Mouse (Mus musculus): ENCODE measurements at regions not wholly inside any gene's neighbourhood (a gene's known extent, or its start where the extent isn't known, plus 50 kb on each side); places are given as distances from the start of the nearest gene placed in this dataset.

DNA sequence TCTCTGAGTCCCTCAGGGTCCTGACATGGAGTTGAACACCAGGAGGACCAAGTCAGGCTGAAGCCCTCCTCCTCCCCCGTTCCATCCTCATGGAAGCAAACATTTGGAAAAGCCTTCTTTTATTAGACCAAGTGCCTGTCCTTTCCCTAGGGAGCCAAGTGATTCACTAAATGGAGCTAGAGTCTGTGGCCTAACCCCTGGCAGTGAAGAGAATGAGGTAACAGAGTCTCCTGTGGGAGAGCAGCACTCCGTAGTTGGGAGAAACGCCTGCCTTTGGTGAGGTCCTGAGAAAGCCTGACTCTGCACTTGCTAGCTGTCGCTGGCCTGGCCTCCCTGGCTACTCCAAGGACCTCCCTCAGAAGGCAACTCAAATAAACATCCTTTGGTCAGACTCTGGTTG is 104.2 kb downstream of the Tle3 start:
- H3K27ac ChIP-seq (ENCODE audit: insufficient read depth, low read depth, low read length, poor library complexity, severe bottlenecking) = no peak overlapping the region
- H3K9ac ChIP-seq (ENCODE audit: insufficient read depth, low read depth, low read length, poor library complexity, severe bottlenecking) = no peak overlapping the region
- in situ Hi-C loops (cut with MboI; ENCODE audit: low sequenced_read_pairs in 2 of 2, unreplicated experiment in 2 of 2) = no loop called here
- H3K4me1 ChIP-seq (ENCODE audit: control insufficient read depth in 2 of 2, insufficient read depth in 2 of 2, low read length in 2 of 2, poor library complexity in 1 of 2) = peaks cover 2 to 26% of the 10 kb centered on the region in 2 experiments; a peak in 3 of 4 replicates
- no peaks in the 10 kb centered on the region for H3K9me3 ChIP-seq (ENCODE audit: control insufficient read depth, insufficient read depth, low read depth, low read length)
- no peak for DNase-seq (ENCODE audit: low read depth, low spot score)
- H3K4me3 ChIP-seq (ENCODE audit: insufficient read depth in 1 of 2, low read depth in 1 of 2, low read length in 2 of 2, poor library complexity in 1 of 2, severe bottlenecking in 1 of 2) = no peak overlapping the region
- no peaks in the 10 kb centered on the region for H3K36me3 ChIP-seq (ENCODE audit: control insufficient read depth, insufficient read depth, low read length, poor library complexity, severe bottlenecking)
- TF ChIP-seq ZNF384 (IDR thresholded peaks at IDR 0.05; ENCODE audit: low read depth, low read length) = no peak
- TF ChIP-seq MAFK (IDR thresholded peaks at IDR 0.05; ENCODE audit: insufficient read depth, low read depth, low read length) = no peak
- no peak for TF ChIP-seq HCFC1 (IDR thresholded peaks at IDR 0.05; ENCODE audit: borderline replicate concordance, insufficient read depth, low read length)
- TF ChIP-seq ZC3H11A (IDR thresholded peaks at IDR 0.05; ENCODE audit: borderline replicate concordance, low read depth, low read length) = no peak
- no peak for TF ChIP-seq CHD2 (IDR thresholded peaks at IDR 0.05; ENCODE audit: low read depth, low read length)

DNA sequence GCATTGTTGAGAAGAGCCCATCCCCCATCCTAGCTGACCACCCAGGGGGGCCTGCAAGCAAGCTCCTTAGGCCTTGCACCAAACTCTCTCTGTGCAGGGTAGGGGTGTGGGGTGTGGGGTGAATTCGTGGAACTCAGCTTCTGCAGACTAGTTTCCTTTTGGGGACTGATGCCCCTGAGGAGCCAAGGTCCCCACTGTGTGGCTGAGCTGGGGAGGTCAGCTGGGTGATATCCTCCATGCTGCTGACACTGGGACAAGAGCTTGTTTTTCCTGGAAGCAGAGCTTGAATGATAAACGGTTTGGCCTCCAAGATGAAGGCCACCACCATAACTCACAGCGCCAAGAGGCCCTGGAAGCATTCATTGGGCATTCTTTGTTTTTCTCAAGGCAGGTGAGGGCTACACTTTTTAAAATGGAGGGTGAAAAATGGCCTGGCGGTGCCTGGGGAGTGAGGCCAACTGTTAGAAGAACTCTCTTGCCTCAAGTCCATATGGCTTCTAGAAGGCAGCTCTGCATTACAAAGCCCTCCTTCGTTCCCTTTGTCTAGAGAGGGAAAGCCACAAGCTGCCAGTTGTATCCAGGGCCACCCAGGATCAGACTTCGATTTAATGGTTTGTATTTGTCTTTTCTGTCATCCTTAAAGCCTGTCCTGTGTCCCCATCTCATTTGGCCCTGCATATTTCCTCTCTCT is 98.8 kb downstream of the Tle3 start:
- Histone ChIP-seq H3K36me3 (ENCODE audit: control insufficient read depth, insufficient read depth, low read length, poor library complexity, severe bottlenecking) (no peaks in the 10 kb centered on the region), H3K27ac (ENCODE audit: insufficient read depth, low read depth, low read length, poor library complexity, severe bottlenecking) (peak overlapping the region; percentile 16; the same call in 1 of the 2 replicates), H3K4me1 (ENCODE audit: control insufficient read depth in 2 of 2, insufficient read depth in 2 of 2, low read length in 2 of 2, poor library complexity in 1 of 2) (peaks cover 6 to 28% of the 10 kb centered on the region in 2 experiments; a peak in 2 of 4 replicates), H3K4me3 (ENCODE audit: insufficient read depth in 1 of 2, low read depth in 1 of 2, low read length in 2 of 2, poor library complexity in 1 of 2, severe bottlenecking in 1 of 2) (no peak overlapping the region), H3K9me3 (ENCODE audit: control insufficient read depth, insufficient read depth, low read depth, low read length) (no peaks in the 10 kb centered on the region), H3K9ac (ENCODE audit: insufficient read depth, low read depth, low read length, poor library complexity, severe bottlenecking) (no peak overlapping the region)
- TF ChIP-seq CHD2 (IDR thresholded peaks at IDR 0.05; ENCODE audit: low read depth, low read length) = no peak
- TF ChIP-seq ZC3H11A (IDR thresholded peaks at IDR 0.05; ENCODE audit: borderline replicate concordance, low read depth, low read length) = peak; percentile 5; the same call in 1 of the 2 replicates
- TF ChIP-seq HCFC1 (IDR thresholded peaks at IDR 0.05; ENCODE audit: borderline replicate concordance, insufficient read depth, low read length) = no peak
- no peak for TF ChIP-seq MAFK (IDR thresholded peaks at IDR 0.05; ENCODE audit: insufficient read depth, low read depth, low read length)
- TF ChIP-seq ZNF384 (IDR thresholded peaks at IDR 0.05; ENCODE audit: low read depth, low read length) = no peak
- peak; percentile 40 for DNase-seq (ENCODE audit: low read depth, low spot score)
- in situ Hi-C loops (cut with MboI; ENCODE audit: low sequenced_read_pairs in 2 of 2, unreplicated experiment in 2 of 2) = no loop called here

DNA sequence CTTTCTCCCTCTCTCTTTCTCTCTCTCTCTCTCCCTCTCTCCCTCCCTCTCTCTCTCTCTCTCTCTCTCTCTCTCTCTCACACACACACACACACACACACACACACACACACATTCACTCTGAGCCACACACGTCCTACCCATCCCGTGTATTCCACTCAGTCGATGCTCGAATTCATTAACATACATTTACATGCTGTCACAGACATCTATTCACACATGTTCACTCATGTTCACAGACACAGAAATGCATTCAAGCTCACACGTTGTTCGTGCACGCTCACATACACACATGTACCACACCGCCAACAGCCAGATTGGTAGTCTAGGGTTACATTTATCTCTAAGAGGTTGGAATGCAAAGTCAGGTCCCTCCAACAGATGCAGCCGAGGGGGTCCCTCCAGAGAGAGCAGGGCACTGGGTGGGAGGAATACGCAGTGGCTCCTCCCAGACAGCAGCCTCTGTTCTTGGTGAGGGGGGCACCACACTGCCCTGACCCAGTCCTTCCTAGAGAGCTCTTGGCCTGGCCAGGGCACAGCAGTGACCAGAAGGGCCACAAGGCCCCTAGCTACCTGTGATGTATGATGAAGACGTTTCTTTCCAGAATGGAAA is 96.8 kb downstream of the Tle3 start:
- in situ Hi-C loops (cut with MboI; ENCODE audit: low sequenced_read_pairs in 2 of 2, unreplicated experiment in 2 of 2) = no loop called here
- Histone ChIP-seq H3K9me3 (ENCODE audit: control insufficient read depth, insufficient read depth, low read depth, low read length) (no peaks in the 10 kb centered on the region), H3K36me3 (ENCODE audit: control insufficient read depth, insufficient read depth, low read length, poor library complexity, severe bottlenecking) (no peaks in the 10 kb centered on the region), H3K9ac (ENCODE audit: insufficient read depth, low read depth, low read length, poor library complexity, severe bottlenecking) (no peak overlapping the region), H3K4me3 (ENCODE audit: insufficient read depth in 1 of 2, low read depth in 1 of 2, low read length in 2 of 2, poor library complexity in 1 of 2, severe bottlenecking in 1 of 2) (no peak overlapping the region), H3K27ac (ENCODE audit: insufficient read depth, low read depth, low read length, poor library complexity, severe bottlenecking) (no peak overlapping the region), H3K4me1 (ENCODE audit: control insufficient read depth in 2 of 2, insufficient read depth in 2 of 2, low read length in 2 of 2, poor library complexity in 1 of 2) (peaks cover 6 to 22% of the 10 kb centered on the region in 2 experiments; a peak in 2 of 4 replicates)
- TF ChIP-seq ZNF384 (IDR thresholded peaks at IDR 0.05; ENCODE audit: low read depth, low read length) (no peak), CHD2 (IDR thresholded peaks at IDR 0.05; ENCODE audit: low read depth, low read length) (no peak), MAFK (IDR thresholded peaks at IDR 0.05; ENCODE audit: insufficient read depth, low read depth, low read length) (no peak), ZC3H11A (IDR thresholded peaks at IDR 0.05; ENCODE audit: borderline replicate concordance, low read depth, low read length) (no peak), HCFC1 (IDR thresholded peaks at IDR 0.05; ENCODE audit: borderline replicate concordance, insufficient read depth, low read length) (no peak)
- no peak for DNase-seq (ENCODE audit: low read depth, low spot score)

DNA sequence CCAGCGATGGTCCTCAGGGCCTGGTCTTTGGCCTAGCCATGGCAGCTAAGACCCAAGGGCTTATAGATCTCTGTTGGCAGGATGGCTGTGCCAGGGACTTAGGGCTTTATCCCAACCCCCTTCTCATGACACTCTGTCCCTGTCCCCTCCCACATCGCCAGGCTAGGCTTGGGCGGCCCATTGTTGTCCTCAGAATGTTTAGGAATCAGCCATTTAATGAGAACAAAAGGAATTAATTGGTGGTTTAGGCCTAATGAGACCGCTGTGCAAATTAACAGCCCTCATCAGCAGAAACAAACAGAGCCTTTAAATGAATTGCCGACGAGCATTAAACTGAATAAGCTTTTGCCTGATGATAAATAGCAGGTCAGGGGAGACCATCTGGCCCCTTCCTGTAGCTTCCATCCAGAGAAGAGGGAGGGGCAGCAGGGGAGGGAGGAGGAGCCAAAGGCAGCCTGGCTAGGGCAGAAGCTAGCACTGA is 96.2 kb downstream of the Tle3 start:
- Histone ChIP-seq H3K4me3 (ENCODE audit: insufficient read depth in 1 of 2, low read depth in 1 of 2, low read length in 2 of 2, poor library complexity in 1 of 2, severe bottlenecking in 1 of 2) (no peak overlapping the region), H3K9me3 (ENCODE audit: control insufficient read depth, insufficient read depth, low read depth, low read length) (no peaks in the 10 kb centered on the region), H3K4me1 (ENCODE audit: control insufficient read depth in 2 of 2, insufficient read depth in 2 of 2, low read length in 2 of 2, poor library complexity in 1 of 2) (peaks cover 6 to 22% of the 10 kb centered on the region in 2 experiments; a peak in 2 of 4 replicates), H3K27ac (ENCODE audit: insufficient read depth, low read depth, low read length, poor library complexity, severe bottlenecking) (no peak overlapping the region), H3K9ac (ENCODE audit: insufficient read depth, low read depth, low read length, poor library complexity, severe bottlenecking) (no peak overlapping the region), H3K36me3 (ENCODE audit: control insufficient read depth, insufficient read depth, low read length, poor library complexity, severe bottlenecking) (no peaks in the 10 kb centered on the region)
- TF ChIP-seq ZNF384 (IDR thresholded peaks at IDR 0.05; ENCODE audit: low read depth, low read length) (no peak), CHD2 (IDR thresholded peaks at IDR 0.05; ENCODE audit: low read depth, low read length) (no peak), ZC3H11A (IDR thresholded peaks at IDR 0.05; ENCODE audit: borderline replicate concordance, low read depth, low read length) (no peak), MAFK (IDR thresholded peaks at IDR 0.05; ENCODE audit: insufficient read depth, low read depth, low read length) (no peak)
- in situ Hi-C loops (cut with MboI; ENCODE audit: low sequenced_read_pairs in 2 of 2, unreplicated experiment in 2 of 2) = no loop called here
- DNase-seq (ENCODE audit: low read depth, low spot score) = no peak
